Mouse (Mus musculus) forebrain, embryonic 16.5 days (tissue): Measurements from ENCODE around the gene Nav2. TPM values are rescaled to one million over a fixed set of nuclear protein-coding genes. Genes with fewer than 3 reads are reported as not detected.

ENCODE experiments used
- ATAC-seq: fragments of 200-750 bp; cut with Nextera tagmentation; 2 replicates; pipeline ENCODE4 v1.8.0; 2017; ENCODE audit warnings: mild to moderate bottlenecking, moderate library complexity
- H3K27ac ChIP-seq: fragments of 300-500 bp; sonication (generic); 2 replicates; pipeline ENCODE4 v1.5.1; 2014; ENCODE audit warnings: low read length, control low read depth
- H3K27me3 ChIP-seq: fragments of 300-500 bp; sonication (generic); replicated peaks from 2 replicates; pipeline ENCODE4 v1.6.1; 2014; ENCODE audit warnings: low read length; ENCODE audit not compliant: control insufficient read depth, insufficient read depth
- H3K36me3 ChIP-seq: fragments of 300-500 bp; sonication (generic); 2 replicates; pipeline ENCODE4 v1.6.1; 2014; ENCODE audit not compliant: control insufficient read depth, insufficient read depth
- H3K4me1 ChIP-seq: fragments of 300-500 bp; sonication (generic); replicated peaks from 2 replicates; pipeline ENCODE4 v1.6.1; 2014; ENCODE audit warnings: low read length; ENCODE audit not compliant: control insufficient read depth, insufficient read depth
- H3K4me2 ChIP-seq: fragments of 300-500 bp; sonication (generic); 2 replicates; pipeline ENCODE4 v1.6.1; 2014; ENCODE audit warnings: mild to moderate bottlenecking, low read length, control low read depth
- H3K4me3 ChIP-seq: fragments of 300-500 bp; sonication (generic); replicated peaks from 2 replicates; pipeline ENCODE4 v1.5.1; 2014; ENCODE audit warnings: mild to moderate bottlenecking, low read length, control low read depth
- H3K9ac ChIP-seq: fragments of 300-500 bp; sonication (generic); replicated peaks from 2 replicates; pipeline ENCODE4 v1.6.1; 2014; ENCODE audit warnings: low read depth, low read length, control low read depth
- H3K9me3 ChIP-seq: fragments of 300-500 bp; sonication (generic); 2 replicates; pipeline ENCODE4 v1.6.1; 2016; ENCODE audit warnings: low read length; ENCODE audit not compliant: control insufficient read depth
- WGBS: fragments of 180-500 bp; shearing (Covaris S2); extraction: QIAGEN DNeasy Blood & Tissue Kit; methylation state at CpG from one replicate; pipeline ENCODE4 v1.1.7; 2014; 5-methylcytosine and 5-hydroxymethylcytosine counted together
- polyA plus RNA-seq: library from polyadenylated mRNA; unstranded; fragments of >200 nt; fragmentation: Nextera tagmentation; extraction: Ambion mirVana; gene quantifications from 2 replicates; pipeline ENCODE4 v1.2.1, GENCODE M21; 2015

Gene Nav2
- polyA plus RNA-seq, 1 experiment from 2014 or later, result 35.2 TPM

DNA sequence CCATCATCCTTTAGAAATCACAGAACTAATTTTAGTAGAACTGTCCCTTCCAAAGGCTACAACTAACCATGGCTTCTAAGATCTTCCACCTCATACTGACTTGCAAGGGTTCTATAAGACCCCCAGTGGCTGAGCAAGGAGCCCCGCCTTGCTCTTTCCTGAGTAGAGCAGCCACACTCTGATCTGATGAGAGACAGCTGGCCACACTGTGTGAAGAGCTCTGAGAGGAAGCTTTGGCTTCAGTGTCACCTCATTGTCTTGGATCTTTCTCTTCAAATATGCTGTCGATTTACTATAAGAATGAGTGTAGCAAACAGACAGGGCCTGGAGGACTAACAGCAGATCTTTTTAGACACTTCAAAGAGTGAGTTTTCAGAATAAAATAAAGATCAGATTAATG lies 673.4 kb downstream of the Nav2 start:
- Histone ChIP-seq H3K27ac (no peak overlapping the region), H3K4me2 (no peak overlapping the region), H3K9ac (no peak overlapping the region), H3K9me3 (no peaks in the 10 kb centered on the region), H3K4me1 (no peaks in the 10 kb centered on the region), H3K4me3 (no peak overlapping the region), H3K36me3 (peaks cover 4% of the 10 kb centered on the region), H3K27me3 (no peaks in the 10 kb centered on the region)
- no peak for ATAC-seq
- 92% methylated on average over 2 of the region's 2 CpGs for WGBS

DNA sequence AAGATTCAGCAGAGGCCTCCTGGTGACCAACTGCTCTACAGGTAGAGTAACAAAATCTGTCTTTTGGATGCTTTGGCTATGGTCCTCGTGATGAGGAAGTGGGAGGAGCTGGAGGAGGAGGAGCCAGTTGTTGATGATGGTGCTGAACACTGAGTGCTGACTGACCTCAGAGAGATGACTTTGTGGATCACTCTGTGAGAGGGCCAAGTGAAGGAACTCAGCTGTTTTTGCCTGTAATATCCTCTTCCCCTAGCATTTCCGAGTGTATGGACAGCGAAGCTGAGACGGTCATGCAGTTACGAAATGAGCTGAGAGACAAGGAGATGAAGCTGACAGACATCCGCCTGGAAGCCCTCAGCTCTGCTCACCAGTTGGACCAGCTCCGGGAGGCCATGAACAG lies 674.0 kb downstream of the Nav2 start:
- no peaks in the 10 kb centered on the region for H3K9me3 ChIP-seq
- peaks cover 4% of the 10 kb centered on the region for H3K36me3 ChIP-seq
- no peak overlapping the region for H3K9ac ChIP-seq
- H3K4me1 ChIP-seq, result no peaks in the 10 kb centered on the region
- no peak overlapping the region for H3K4me3 ChIP-seq
- H3K27me3 ChIP-seq, result no peaks in the 10 kb centered on the region
- no peak overlapping the region for H3K27ac ChIP-seq
- no peak overlapping the region for H3K4me2 ChIP-seq
- 92% methylated on average over 7 of the region's 7 CpGs for WGBS
- no peak for ATAC-seq

DNA sequence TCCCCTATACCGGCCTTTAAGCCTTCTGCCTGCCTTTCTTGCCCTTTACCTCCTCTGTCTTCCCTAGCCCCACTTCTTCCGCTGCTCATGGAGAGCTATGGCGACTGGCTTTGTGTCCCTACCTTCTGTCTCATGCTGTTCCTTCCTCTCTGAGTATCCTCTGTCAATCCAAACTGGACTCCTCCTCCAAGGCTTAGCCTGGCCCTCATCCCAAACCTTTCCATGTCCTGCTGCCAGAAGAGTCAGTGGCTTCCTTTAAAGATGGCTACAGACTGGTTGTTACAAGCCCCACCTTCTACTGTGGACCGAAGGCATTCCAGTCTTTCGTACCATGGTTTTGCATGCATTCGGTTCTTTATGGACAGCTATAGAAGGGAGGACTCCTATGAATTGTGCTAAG lies 674.7 kb downstream of the Nav2 start:
- no peak overlapping the region for H3K27ac ChIP-seq
- no peak overlapping the region for H3K4me3 ChIP-seq
- ATAC-seq, result no peak
- no peaks in the 10 kb centered on the region for H3K9me3 ChIP-seq
- no peak overlapping the region for H3K9ac ChIP-seq
- peaks cover 8% of the 10 kb centered on the region for H3K36me3 ChIP-seq
- H3K4me2 ChIP-seq, result no peak overlapping the region
- 95% methylated on average over 6 of the region's 6 CpGs for WGBS
- H3K4me1 ChIP-seq, result no peaks in the 10 kb centered on the region
- H3K27me3 ChIP-seq, result no peaks in the 10 kb centered on the region

DNA sequence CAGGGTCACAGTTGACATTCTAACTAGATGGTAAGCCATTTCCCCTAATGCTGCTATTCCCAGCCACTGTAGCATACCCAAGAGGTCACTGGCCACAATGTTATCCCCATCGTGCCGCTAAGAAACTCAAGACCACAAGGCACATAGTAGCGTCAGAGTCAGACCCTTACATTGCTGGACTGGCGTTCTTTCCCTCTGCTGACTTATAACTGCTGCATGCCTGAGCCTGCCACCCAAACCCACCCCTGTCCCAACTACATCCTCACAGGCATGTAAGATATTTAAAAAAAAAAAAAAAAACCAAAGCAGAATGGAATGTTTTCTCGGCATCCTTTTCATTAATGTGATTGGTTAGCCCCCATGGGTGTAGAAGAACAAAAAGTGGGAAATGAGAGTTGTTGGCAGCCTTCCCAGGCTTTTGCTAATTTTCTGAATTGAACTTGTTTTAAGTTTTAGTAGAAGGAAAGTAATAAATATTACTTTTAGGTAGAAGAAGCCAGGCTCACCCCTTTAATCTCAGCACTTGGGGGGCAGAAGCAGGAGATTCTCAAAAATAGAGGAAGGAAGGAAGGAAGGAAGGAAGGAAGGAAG lies 678.1 kb downstream of the Nav2 start:
- Histone ChIP-seq H3K9ac (no peak overlapping the region), H3K36me3 (peaks cover 7% of the 10 kb centered on the region; the same call in 1 of the 2 replicates), H3K27me3 (no peaks in the 10 kb centered on the region), H3K9me3 (no peaks in the 10 kb centered on the region), H3K4me1 (no peaks in the 10 kb centered on the region), H3K27ac (no peak overlapping the region), H3K4me2 (no peak overlapping the region), H3K4me3 (no peak overlapping the region)
- 61% methylated on average over 5 of the region's 5 CpGs for WGBS
- ATAC-seq, result no peak

DNA sequence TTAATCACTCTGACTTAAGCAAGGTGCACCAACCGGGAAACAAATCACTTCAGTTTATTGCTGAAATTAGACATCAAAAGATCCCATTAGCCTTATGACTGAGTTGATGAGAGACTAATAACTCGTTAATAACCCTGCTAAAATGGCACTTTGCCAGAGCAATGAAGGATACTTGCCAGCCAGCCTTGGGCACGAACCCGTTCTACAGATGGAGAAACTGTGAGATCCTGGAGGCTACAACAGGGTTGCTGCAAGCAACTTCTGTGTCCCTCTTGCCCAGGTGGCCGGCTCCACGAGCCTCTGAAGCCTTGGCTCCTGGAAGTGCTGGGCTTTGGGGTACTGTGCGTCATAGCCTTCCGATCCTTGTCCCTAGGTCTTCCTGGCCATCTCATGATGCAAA lies 681.1 kb downstream of the Nav2 start:
- H3K36me3 ChIP-seq, result peaks cover 11% of the 10 kb centered on the region
- no peaks in the 10 kb centered on the region for H3K4me1 ChIP-seq
- H3K4me3 ChIP-seq, result no peak overlapping the region
- H3K4me2 ChIP-seq, result no peak overlapping the region
- no peak overlapping the region for H3K27ac ChIP-seq
- no peak for ATAC-seq
- H3K9ac ChIP-seq, result no peak overlapping the region
- no peaks in the 10 kb centered on the region for H3K9me3 ChIP-seq
- H3K27me3 ChIP-seq, result no peaks in the 10 kb centered on the region
- WGBS, result 66% methylated on average over 8 of the region's 8 CpGs

DNA sequence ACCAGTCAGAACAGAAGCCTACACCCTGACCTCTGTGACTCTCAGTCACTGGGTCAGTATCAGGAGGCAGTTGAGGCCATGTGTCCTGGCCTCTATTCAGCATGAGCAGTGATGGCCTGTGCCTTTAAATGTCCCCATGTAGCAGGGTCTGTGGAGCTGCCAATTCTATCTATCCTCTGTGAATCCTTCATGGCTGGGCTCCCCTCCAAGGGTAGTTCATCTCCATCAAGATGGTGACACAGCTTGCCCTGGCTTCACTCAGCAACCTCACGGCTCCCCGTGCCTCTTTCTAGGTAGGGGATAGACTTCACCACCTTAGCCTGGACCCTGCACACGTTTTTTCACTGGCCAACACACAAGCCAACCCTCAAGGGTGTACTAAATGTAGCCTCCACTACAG lies 689.3 kb downstream of the Nav2 start:
- Histone ChIP-seq H3K4me3 (no peak overlapping the region), H3K4me2 (no peak overlapping the region), H3K4me1 (no peaks in the 10 kb centered on the region), H3K27me3 (no peaks in the 10 kb centered on the region), H3K9ac (no peak overlapping the region), H3K27ac (no peak overlapping the region), H3K36me3 (peaks cover 9% of the 10 kb centered on the region; the same call in 1 of the 2 replicates), H3K9me3 (no peaks in the 10 kb centered on the region)
- no peak for ATAC-seq
- 79% methylated on average over 3 of the region's 3 CpGs for WGBS

DNA sequence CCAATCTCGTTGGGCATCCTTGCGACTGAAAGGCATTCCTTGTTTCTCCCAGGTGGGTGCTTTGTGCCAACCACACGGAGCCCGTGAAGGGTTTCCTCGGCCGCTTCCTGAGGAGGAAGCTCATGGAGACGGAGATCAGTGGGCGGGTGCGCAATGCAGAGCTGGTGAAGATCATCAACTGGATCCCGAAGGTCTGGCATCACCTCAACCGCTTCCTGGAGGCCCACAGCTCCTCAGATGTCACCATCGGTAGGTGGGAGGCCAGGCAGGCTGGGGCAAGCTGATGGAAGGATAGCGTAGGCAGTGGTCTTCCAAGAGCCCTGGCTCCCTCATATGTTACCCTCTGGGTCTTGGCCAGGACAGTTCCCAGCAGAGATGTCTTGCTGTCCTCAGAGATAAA lies 689.7 kb downstream of the Nav2 start:
- Histone ChIP-seq H3K4me3 (no peak overlapping the region), H3K9me3 (no peaks in the 10 kb centered on the region), H3K36me3 (peaks cover 9% of the 10 kb centered on the region; the same call in 1 of the 2 replicates), H3K4me2 (no peak overlapping the region), H3K4me1 (no peaks in the 10 kb centered on the region), H3K9ac (no peak overlapping the region), H3K27ac (no peak overlapping the region), H3K27me3 (no peaks in the 10 kb centered on the region)
- WGBS, result 95% methylated on average over 13 of the region's 13 CpGs
- ATAC-seq, result no peak

DNA sequence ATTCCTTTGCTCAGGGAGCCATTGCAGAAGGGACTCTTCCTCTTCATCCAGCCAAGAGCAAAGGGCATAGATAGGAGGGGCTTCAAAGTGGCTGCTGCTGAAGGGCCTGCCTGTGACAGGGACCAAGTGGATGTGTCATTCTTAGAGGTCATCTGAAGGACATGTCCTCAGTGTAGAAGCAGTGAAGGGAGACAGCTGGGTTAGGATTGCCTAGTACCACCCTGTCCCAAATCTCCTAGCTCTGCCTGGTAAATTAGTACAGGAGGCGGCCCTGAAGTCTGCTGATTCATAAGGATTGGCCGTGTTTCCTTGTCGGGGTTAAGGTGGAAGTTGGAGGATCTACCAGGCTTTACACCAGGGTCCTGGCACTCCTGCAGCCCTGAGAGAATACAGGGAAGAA lies 691.4 kb downstream of the Nav2 start:
- Histone ChIP-seq H3K9ac (no peak overlapping the region), H3K4me1 (no peaks in the 10 kb centered on the region), H3K27me3 (no peaks in the 10 kb centered on the region), H3K4me2 (no peak overlapping the region), H3K36me3 (peaks cover 3% of the 10 kb centered on the region; the same call in 1 of the 2 replicates), H3K9me3 (no peaks in the 10 kb centered on the region), H3K4me3 (no peak overlapping the region), H3K27ac (no peak overlapping the region)
- no peak for ATAC-seq
- WGBS, result 92% methylated on average over 3 of the region's 3 CpGs

DNA sequence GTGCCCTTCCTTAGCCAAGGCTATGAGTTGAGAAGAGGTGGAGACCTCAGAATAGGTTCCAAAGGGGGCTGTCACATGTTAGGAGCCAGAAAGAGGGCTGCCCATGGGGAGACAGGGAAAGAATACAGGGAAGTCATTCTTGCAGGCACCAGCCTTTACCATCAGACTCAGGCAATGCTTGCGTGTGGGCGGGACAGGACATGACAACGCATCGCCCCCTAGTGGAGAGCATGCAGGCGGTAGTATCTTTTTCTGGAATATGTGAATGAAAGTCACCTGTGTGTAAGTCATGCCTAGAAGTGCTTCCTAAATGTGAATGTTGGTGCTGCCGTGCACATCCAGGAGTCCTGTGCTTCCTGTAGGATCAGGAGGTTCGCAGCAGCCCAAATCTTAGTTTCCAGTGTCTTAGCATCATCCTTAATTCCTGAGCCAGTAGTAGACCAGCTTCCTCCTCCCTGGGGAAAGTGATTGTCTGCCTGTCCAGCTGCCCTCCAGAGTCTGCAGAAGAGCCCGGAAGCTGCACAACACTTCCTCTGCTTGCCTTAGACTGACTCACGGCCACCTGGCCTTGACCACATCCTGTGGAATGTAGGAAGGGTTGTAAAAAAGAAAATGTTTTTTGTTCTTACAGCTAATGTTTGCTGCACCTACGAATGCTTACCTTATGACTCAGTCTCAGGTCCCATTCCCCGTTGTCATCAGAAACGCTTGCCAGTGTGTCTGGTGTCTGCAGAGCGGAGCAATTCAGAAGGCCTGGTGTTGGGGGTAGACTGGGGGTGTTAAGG lies 692.9 kb downstream of the Nav2 start:
- no peaks in the 10 kb centered on the region for H3K9me3 ChIP-seq
- 50% methylated on average over 13 of the region's 13 CpGs for WGBS
- H3K4me3 ChIP-seq, result no peak overlapping the region
- no peaks in the 10 kb centered on the region for H3K27me3 ChIP-seq
- H3K4me2 ChIP-seq, result no peak overlapping the region
- no peak overlapping the region for H3K27ac ChIP-seq
- no peaks in the 10 kb centered on the region for H3K4me1 ChIP-seq
- H3K9ac ChIP-seq, result no peak overlapping the region
- peak; percentile 75 for ATAC-seq
- peaks cover 2% of the 10 kb centered on the region; the same call in 1 of the 2 replicates for H3K36me3 ChIP-seq
